Mouse (Mus musculus) hindbrain, embryonic 13.5 days (tissue): ENCODE results near the gene Trappc1. TPM values are rescaled to one million over a fixed set of nuclear protein-coding genes. Genes with fewer than 3 reads are reported as not detected.
"Not testable (repeated sequence)": the region's sequence is repeated elsewhere in the genome, so short reads cannot be mapped to it uniquely, and the experiment has no call there.

Experiments
- ATAC-seq: fragments of 200-750 bp; cut with Nextera tagmentation; 2 replicates; pipeline ENCODE4 v1.8.0; 2017; ENCODE audit warnings: moderate TSS enrichment; ENCODE audit not compliant: low FRiP score
- H3K27ac ChIP-seq: fragments of 300-500 bp; sonication (generic); 2 replicates; pipeline ENCODE4 v1.5.1; 2015; ENCODE audit warnings: inconsistent platforms, mild to moderate bottlenecking, moderate library complexity
- H3K27me3 ChIP-seq: fragments of 300-500 bp; sonication (generic); 2 replicates; pipeline ENCODE4 v1.6.1; 2015; ENCODE audit warnings: mild to moderate bottlenecking, inconsistent platforms
- H3K36me3 ChIP-seq: fragments of 300-500 bp; sonication (generic); 2 replicates; pipeline ENCODE4 v1.6.1; 2015; ENCODE audit warnings: mild to moderate bottlenecking, inconsistent platforms
- H3K4me1 ChIP-seq: fragments of 300-500 bp; sonication (generic); replicated peaks from 2 replicates; pipeline ENCODE4 v1.6.1; 2015; ENCODE audit warnings: inconsistent platforms
- H3K4me2 ChIP-seq: fragments of 300-500 bp; sonication (generic); 2 replicates; pipeline ENCODE4 v1.6.1; 2015; ENCODE audit warnings: inconsistent platforms, mild to moderate bottlenecking, moderate library complexity
- H3K4me3 ChIP-seq: fragments of 300-500 bp; sonication (generic); 2 replicates; pipeline ENCODE4 v1.5.1; 2015; ENCODE audit warnings: mild to moderate bottlenecking, inconsistent platforms
- H3K9ac ChIP-seq: fragments of 300-500 bp; sonication (generic); 2 replicates; pipeline ENCODE4 v1.6.1; 2015; ENCODE audit warnings: mild to moderate bottlenecking, inconsistent platforms
- H3K9me3 ChIP-seq: fragments of 300-500 bp; sonication (generic); 2 replicates; pipeline ENCODE4 v1.6.1; 2016; ENCODE audit warnings: inconsistent platforms
- WGBS: fragments of 180-500 bp; shearing (Covaris S2); methylation state at CpG from one replicate; pipeline ENCODE4 v1.1.7; 2015; 5-methylcytosine and 5-hydroxymethylcytosine counted together
- polyA plus RNA-seq: library from polyadenylated mRNA; unstranded; fragments of >200 nt; fragmentation: Nextera tagmentation; extraction: Ambion mirVana; gene quantifications from 2 replicates; pipeline ENCODE4 v1.2.1, GENCODE M21; 2015

Trappc1 gene
- polyA plus RNA-seq, 1 experiment from 2014 or later = 204 TPM

GRCm38 (mm10) chr11:69318000-69318399 lies 5.8 kb upstream of the Trappc1 start:
- not testable (repeated sequence) for H3K27me3 ChIP-seq, H3K4me3 ChIP-seq, ATAC-seq, H3K9ac ChIP-seq, H3K27ac ChIP-seq, H3K4me2 ChIP-seq, H3K9me3 ChIP-seq
- H3K36me3 ChIP-seq = peaks cover 64% of the 10 kb centered on the region
- H3K4me1 ChIP-seq = peaks cover 21% of the 10 kb centered on the region
- 90% methylated on average over 3 of the region's 3 CpGs for WGBS

GRCm38 (mm10) chr11:69321580-69321979 lies 2.2 kb upstream of the Trappc1 start:
- 0 out of 2 replicates have a peak overlapping the region, but pooled peaks have one; percentile 62 for H3K4me3 ChIP-seq
- peaks cover 32% of the 10 kb centered on the region for H3K36me3 ChIP-seq
- H3K27me3 ChIP-seq = peaks cover under 1% of the 10 kb centered on the region; the same call in 1 of the 2 replicates
- no peak for ATAC-seq
- H3K27ac ChIP-seq = no peak overlapping the region
- H3K4me1 ChIP-seq = peaks cover 48% of the 10 kb centered on the region
- peak overlapping the region; percentile 76 for H3K4me2 ChIP-seq
- H3K9ac ChIP-seq = peak overlapping the region; percentile 80
- no peaks in the 10 kb centered on the region for H3K9me3 ChIP-seq
- 94% methylated on average over 6 of the region's 6 CpGs for WGBS

- no peaks in the 10 kb centered on the region for H3K9me3 ChIP-seq
- peak overlapping the region; percentile 76 for H3K4me2 ChIP-seq
- no peak overlapping the region for H3K27ac ChIP-seq
- 63% methylated on average over 6 of the region's 6 CpGs for WGBS
- peaks cover 52% of the 10 kb centered on the region for H3K4me1 ChIP-seq
- peaks cover 5% of the 10 kb centered on the region for H3K27me3 ChIP-seq
- ATAC-seq = no peak
- H3K9ac ChIP-seq = peak overlapping the region; percentile 80
- peaks cover 32% of the 10 kb centered on the region for H3K36me3 ChIP-seq
- H3K4me3 ChIP-seq = peak overlapping the region; percentile 62
Measured at GRCm38 (mm10) chr11:69322010-69322409, 1.8 kb upstream of the Trappc1 start.

- ATAC-seq = no peak
- WGBS = 31% methylated on average over 18 of the region's 18 CpGs
Measured at GRCm38 (mm10) chr11:69322693-69323471, 898 bp upstream of the Trappc1 start.

GRCm38 (mm10) chr11:69324749-69325148 lies 969 bp downstream of the Trappc1 start:
- no peak for ATAC-seq
- Histone ChIP-seq H3K27ac (no peak overlapping the region), H3K36me3 (peaks cover 6% of the 10 kb centered on the region), H3K27me3 (peaks cover 32% of the 10 kb centered on the region), H3K9ac (peak overlapping the region; percentile 84), H3K4me3 (peak overlapping the region; percentile 62), H3K4me1 (peaks cover 55% of the 10 kb centered on the region), H3K9me3 (no peaks in the 10 kb centered on the region), H3K4me2 (peak overlapping the region; percentile 89)
- 82% methylated on average over 6 of the region's 6 CpGs for WGBS

More at GRCm38 (mm10) chr11:69322693-69323471, 898 bp upstream of the Trappc1 start:
- peak overlapping the region; percentile 76 for H3K4me2 ChIP-seq
- peaks cover 25% of the 10 kb centered on the region for H3K36me3 ChIP-seq
- no peaks in the 10 kb centered on the region for H3K9me3 ChIP-seq
- H3K27ac ChIP-seq = peak overlapping the region; percentile 92
- peak overlapping the region; percentile 62 for H3K4me3 ChIP-seq
- H3K27me3 ChIP-seq = peaks cover 14% of the 10 kb centered on the region
- peaks cover 55% of the 10 kb centered on the region for H3K4me1 ChIP-seq
- H3K9ac ChIP-seq = peak overlapping the region; percentile 80

- Histone ChIP-seq H3K27me3 (peaks cover 35% of the 10 kb centered on the region), H3K4me2 (peak within 1 kb of the TSS; percentile 89), H3K4me1 (peaks cover 54% of the 10 kb centered on the region), H3K27ac (0 out of 2 replicates have a peak within 1 kb of the TSS, but pooled peaks have one; percentile 35), H3K9ac (peak within 1 kb of the TSS; percentile 78), H3K9me3 (no peaks in the 10 kb centered on the region), H3K36me3 (no peaks in the 10 kb centered on the region), H3K4me3 (peak within 1 kb of the TSS; percentile 54)
- 12% methylated on average over 26 of the region's 26 CpGs for WGBS
- ATAC-seq = peak; percentile 56
Measured at GRCm38 (mm10) chr11:69325628-69326407, 2.0 kb downstream of the Trappc1 start, which contains the start of gene Kcnab3. TSS of gene Kcnab3 (plus strand) at chr11:69326258.

GRCm38 (mm10) chr11:69326408-69327156 lies 2.8 kb downstream of the Trappc1 start:
- Histone ChIP-seq H3K4me2 (peak overlapping the region; percentile 82), H3K27me3 (peaks cover 35% of the 10 kb centered on the region), H3K4me1 (peaks cover 58% of the 10 kb centered on the region), H3K4me3 (peak overlapping the region; percentile 54), H3K9ac (peak overlapping the region; percentile 78), H3K9me3 (no peaks in the 10 kb centered on the region), H3K36me3 (no peaks in the 10 kb centered on the region), H3K27ac (0 out of 2 replicates have a peak overlapping the region, but pooled peaks have one; percentile 35)
- ATAC-seq = peak; percentile 8; the same call in 1 of the 2 replicates
- WGBS = 2% methylated on average over 45 of the region's 45 CpGs

- no peak overlapping the region for H3K27ac ChIP-seq
- H3K36me3 ChIP-seq = no peaks in the 10 kb centered on the region
- no peak overlapping the region; the same call in 1 of the 2 replicates for H3K9ac ChIP-seq
- H3K4me2 ChIP-seq = peak overlapping the region; percentile 82
- 17% methylated on average over 9 of the region's 9 CpGs for whole genome bisulfite sequencing
- H3K4me3 ChIP-seq = peak overlapping the region; percentile 54
- no peak for ATAC-seq
- H3K4me1 ChIP-seq = peaks cover 56% of the 10 kb centered on the region
- peaks cover 35% of the 10 kb centered on the region for H3K27me3 ChIP-seq
- no peaks in the 10 kb centered on the region for H3K9me3 ChIP-seq
Measured at GRCm38 (mm10) chr11:69327157-69327442, 3.3 kb downstream of the Trappc1 start.

GRCm38 (mm10) chr11:69327648-69328047 lies 3.9 kb downstream of the Trappc1 start:
- Histone ChIP-seq H3K4me3 (no peak overlapping the region), H3K9me3 (no peaks in the 10 kb centered on the region), H3K36me3 (no peaks in the 10 kb centered on the region), H3K4me2 (no peak overlapping the region), H3K27ac (no peak overlapping the region), H3K9ac (no peak overlapping the region), H3K27me3 (peaks cover 35% of the 10 kb centered on the region), H3K4me1 (peaks cover 55% of the 10 kb centered on the region)
- no peak for ATAC-seq
- WGBS = 43% methylated on average over 6 of the region's 6 CpGs

GRCm38 (mm10) chr11:69328517-69328916 lies 4.7 kb downstream of the Trappc1 start:
- H3K4me1 ChIP-seq = peaks cover 55% of the 10 kb centered on the region
- no peak for ATAC-seq
- WGBS = 93% methylated on average over 6 of the region's 6 CpGs

GRCm38 (mm10) chr11:69331152-69331551 lies 7.4 kb downstream of the Trappc1 start:
- ATAC-seq = no peak
- Histone ChIP-seq H3K4me1 (peaks cover 35% of the 10 kb centered on the region), H3K9me3 (no peaks in the 10 kb centered on the region), H3K36me3 (no peaks in the 10 kb centered on the region), H3K4me3 (no peak overlapping the region), H3K27me3 (peaks cover 35% of the 10 kb centered on the region), H3K4me2 (peak overlapping the region; percentile 60), H3K27ac (peak overlapping the region; percentile 86; the same call in 1 of the 2 replicates), H3K9ac (no peak overlapping the region)
- WGBS = 94% methylated on average over 6 of the region's 6 CpGs

More at GRCm38 (mm10) chr11:69328517-69328916, 4.7 kb downstream of the Trappc1 start:
- Histone ChIP-seq H3K27ac (no peak overlapping the region), H3K27me3 (peaks cover 35% of the 10 kb centered on the region), H3K36me3 (no peaks in the 10 kb centered on the region), H3K4me2 (no peak overlapping the region), H3K9me3 (no peaks in the 10 kb centered on the region), H3K4me3 (no peak overlapping the region), H3K9ac (no peak overlapping the region)
